Mouse (Mus musculus) testis, adult 2 months (tissue): ENCODE results near the gene Ppp1r21.

Source experiments
- CTCF ChIP-seq: fragments of 200-500 bp; IDR thresholded peaks from 2 replicates; pipeline ENCODE4 v1.5.1; 2012; ENCODE audit warnings: low read depth, mild to moderate bottlenecking, inconsistent platforms, low read length, moderate library complexity; ENCODE audit not compliant: control insufficient read depth, insufficient read depth, insufficient replicate concordance
- POLR2A ChIP-seq: fragments of 200-500 bp; IDR thresholded peaks from 2 replicates; pipeline ENCODE4 v1.6.1; 2012; ENCODE audit warnings: low read depth, mild to moderate bottlenecking, inconsistent platforms, low read length, moderate library complexity; ENCODE audit not compliant: control insufficient read depth

GRCm38 (mm10) chr17:88505941-88506340, 24.0 kb upstream of the Ppp1r21 start:
- TF ChIP-seq POLR2A: no peak
- no peak for TF ChIP-seq CTCF
